Mouse (Mus musculus): ENCODE data around the gene Tgfb3.

DNA sequence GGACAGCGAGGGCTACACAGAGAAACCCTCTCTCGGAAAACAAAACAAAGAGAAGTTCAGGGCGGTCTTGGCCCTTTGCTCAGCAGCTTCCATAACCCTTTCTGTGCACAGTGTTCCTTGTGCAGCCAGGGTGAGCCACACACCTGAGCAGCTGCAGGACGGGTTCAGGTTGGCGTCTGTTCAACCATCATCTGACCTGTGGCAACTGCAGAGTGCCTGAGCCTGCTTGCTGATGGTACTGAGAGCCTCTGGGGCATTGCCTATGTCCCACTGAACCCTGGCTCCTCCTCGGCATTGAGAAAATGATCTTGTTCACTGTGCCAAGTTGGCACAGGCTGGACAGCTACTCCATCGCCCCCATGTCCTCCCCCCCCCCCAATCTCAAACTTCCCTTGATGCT is 3.5 kb downstream of the Tgfb3 start:
- no peak for TF ChIP-seq CTCF (IDR thresholded peaks at IDR 0.05; ENCODE audit: borderline replicate concordance, insufficient read depth, low read length)
- TF ChIP-seq POLR2A (IDR thresholded peaks at IDR 0.05; ENCODE audit: low read depth, low read length) = no peak
